Mouse (Mus musculus) heart, postnatal 0 days (tissue): ENCODE measurements around the gene Cbr4. TPM values are rescaled to one million over a fixed set of nuclear protein-coding genes. Genes with fewer than 3 reads are reported as not detected.

ENCODE experiments used
- ATAC-seq: fragments of 200-750 bp; cut with Nextera tagmentation; 2 replicates; pipeline ENCODE4 v1.8.0; 2017; ENCODE audit warnings: low read depth, moderate number of reproducible peaks, moderate library complexity; ENCODE audit not compliant: insufficient read depth
- DNase-seq: peaks from one replicate; pipeline ENCODE4 v3.0.0-alpha.2; 2016; ENCODE audit warnings: low spot score
- H3K27ac ChIP-seq: fragments of 300-500 bp; sonication (generic); 2 replicates; pipeline ENCODE4 v1.5.1; 2014; ENCODE audit warnings: low read depth, mild to moderate bottlenecking
- H3K27me3 ChIP-seq: fragments of 300-500 bp; sonication (generic); 2 replicates; pipeline ENCODE4 v1.6.1; 2014; ENCODE audit warnings: low read length, mixed read lengths; ENCODE audit not compliant: control insufficient read depth, insufficient read depth
- H3K36me3 ChIP-seq: fragments of 300-500 bp; sonication (generic); replicated peaks from 2 replicates; pipeline ENCODE4 v1.6.1; 2014; ENCODE audit warnings: low read length, mixed read lengths; ENCODE audit not compliant: control insufficient read depth, insufficient read depth
- H3K4me1 ChIP-seq: fragments of 300-500 bp; sonication (generic); 2 replicates; pipeline ENCODE4 v1.6.1; 2014; ENCODE audit warnings: antibody characterized with exemption; ENCODE audit not compliant: control insufficient read depth, insufficient read depth
- H3K4me2 ChIP-seq: fragments of 300-500 bp; sonication (generic); 2 replicates; pipeline ENCODE4 v1.6.1; 2014; ENCODE audit warnings: low read depth, mild to moderate bottlenecking, low read length, moderate library complexity
- H3K4me3 ChIP-seq: fragments of 300-500 bp; sonication (generic); 2 replicates; pipeline ENCODE4 v1.5.1; 2014; ENCODE audit warnings: low read depth, low read length
- H3K9ac ChIP-seq: fragments of 300-500 bp; sonication (generic); replicated peaks from 2 replicates; pipeline ENCODE4 v1.6.1; 2014; ENCODE audit warnings: low read depth, low read length, mixed read lengths
- H3K9me3 ChIP-seq: fragments of 300-500 bp; sonication (generic); replicated peaks from 2 replicates; pipeline ENCODE4 v1.6.1; 2016; ENCODE audit warnings: low read length; ENCODE audit not compliant: control insufficient read depth
- CTCF ChIP-seq: IDR thresholded peaks from 2 replicates; pipeline ENCODE4 v1.5.1; 2016; ENCODE audit warnings: antibody characterized with exemption, control low read depth, low read depth
- EP300 ChIP-seq: IDR thresholded peaks from 2 replicates; pipeline ENCODE4 v1.6.1; 2016; ENCODE audit warnings: antibody characterized with exemption, low read depth
- WGBS: fragments of 180-500 bp; shearing (Covaris S2); extraction: QIAGEN DNeasy Blood & Tissue Kit; methylation state at CpG from one replicate; pipeline ENCODE4 v1.1.7; 2014; 5-methylcytosine and 5-hydroxymethylcytosine counted together
- polyA plus RNA-seq: library from polyadenylated mRNA; unstranded; fragments of >200 nt; fragmentation: Nextera tagmentation; extraction: Ambion mirVana; gene quantifications from 2 replicates; pipeline ENCODE4 v1.2.1, GENCODE M21; 2015
- total RNA-seq: library from RNA; depleted of rRNA; stranded (reverse); fragments of >200 nt; gene quantifications from 2 replicates; pipeline ENCODE4 v1.2.3, GENCODE M21; 2014; ENCODE audit warnings: low replicate concordance

Gene Cbr4
- total and polyA plus RNA-seq, 2 experiments from 2014 or later = 74.6 to 86.5 TPM

DNA sequence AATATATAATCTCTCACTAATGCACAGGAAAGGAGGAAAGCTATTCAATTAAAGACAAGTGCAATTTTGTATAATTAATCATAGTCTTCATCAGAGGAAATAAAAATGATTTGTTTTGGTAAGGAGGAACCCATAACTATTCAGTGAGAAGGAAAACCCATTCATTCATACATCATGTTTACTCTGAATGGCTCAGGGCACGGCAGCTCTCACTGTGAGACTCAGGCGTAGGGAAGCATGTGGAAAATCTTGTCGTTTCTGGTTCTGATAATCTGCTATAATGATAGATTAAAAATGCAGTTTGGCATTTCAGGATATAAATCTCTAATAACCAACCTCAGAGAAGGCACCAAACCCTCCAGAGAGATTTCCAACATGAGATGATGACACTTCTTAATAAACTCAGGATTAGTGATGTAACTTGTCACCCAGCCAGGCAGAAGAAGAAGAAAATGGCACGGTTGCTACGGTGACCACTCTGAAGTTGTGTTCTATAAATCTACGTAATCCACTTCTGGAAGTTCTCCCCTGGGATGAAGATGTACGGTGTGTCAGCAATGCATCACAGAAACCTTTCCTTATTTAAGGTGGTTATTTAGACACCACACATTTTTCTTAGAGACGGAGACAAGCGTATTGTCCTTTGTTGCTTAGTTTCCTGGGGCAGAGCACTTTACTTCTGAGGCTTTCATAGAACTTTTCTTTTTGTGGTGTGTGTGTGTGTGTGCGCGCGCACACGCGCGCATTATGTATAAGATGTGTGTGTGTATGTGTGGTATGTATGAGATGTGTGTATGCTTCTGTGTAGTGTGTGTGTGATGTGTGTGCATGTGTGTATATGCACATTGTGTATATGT is 20.6 kb upstream of the Cbr4 start:
- 87% methylated on average over 15 of the region's 15 CpGs for WGBS
- H3K4me1 ChIP-seq = no peaks in the 10 kb centered on the region
- H3K27me3 ChIP-seq = no peaks in the 10 kb centered on the region
- ATAC-seq (no peak), DNase-seq (no peak)
- H3K4me2 ChIP-seq = no peak overlapping the region
- H3K9ac ChIP-seq = no peak overlapping the region
- H3K9me3 ChIP-seq = no peaks in the 10 kb centered on the region
- H3K4me3 ChIP-seq = no peak overlapping the region
- H3K27ac ChIP-seq = no peak overlapping the region
- H3K36me3 ChIP-seq = no peaks in the 10 kb centered on the region
- TF ChIP-seq EP300 (no peak), CTCF (no peak)

DNA sequence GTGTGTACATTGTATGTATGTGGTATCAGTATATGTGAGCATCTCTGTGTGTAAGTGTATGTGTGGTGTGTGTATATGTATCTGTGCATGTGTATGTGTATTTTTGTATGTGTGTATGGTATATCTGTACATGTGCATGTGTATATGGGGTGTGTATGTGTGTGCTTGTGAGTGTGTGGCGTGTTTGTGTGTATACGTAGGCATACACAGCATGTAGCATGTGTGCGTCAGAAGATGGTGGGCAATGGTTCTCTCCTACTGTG is 20.1 kb upstream of the Cbr4 start:
- no peaks in the 10 kb centered on the region for H3K9me3 ChIP-seq
- no peaks in the 10 kb centered on the region for H3K36me3 ChIP-seq
- TF ChIP-seq EP300 (no peak), CTCF (no peak)
- H3K9ac ChIP-seq = no peak overlapping the region
- 86% methylated on average over 3 of the region's 3 CpGs for WGBS
- no peak overlapping the region for H3K4me3 ChIP-seq
- no peak overlapping the region for H3K4me2 ChIP-seq
- DNase-seq (no peak), ATAC-seq (no peak)
- no peaks in the 10 kb centered on the region for H3K4me1 ChIP-seq
- H3K27me3 ChIP-seq = no peaks in the 10 kb centered on the region
- no peak overlapping the region for H3K27ac ChIP-seq

DNA sequence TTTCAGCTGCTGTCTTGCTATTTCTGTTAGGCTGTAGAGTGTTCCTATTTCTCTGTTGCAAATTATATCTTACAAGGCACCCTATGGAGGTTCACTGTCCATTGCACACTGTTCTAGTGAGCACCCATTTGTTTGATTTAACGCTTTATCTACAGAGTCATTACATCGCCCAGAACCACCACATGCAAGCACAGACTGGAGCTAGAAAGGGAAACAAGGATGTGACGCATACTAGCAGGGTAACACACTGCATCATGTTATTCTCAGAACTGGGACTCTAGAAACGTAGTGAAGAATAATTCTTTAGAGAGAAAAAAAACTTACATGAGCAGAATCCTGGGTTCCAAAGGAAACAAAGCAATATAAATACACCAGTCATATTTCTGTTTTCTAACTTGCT is 17.3 kb upstream of the Cbr4 start:
- H3K27me3 ChIP-seq = no peaks in the 10 kb centered on the region
- no peaks in the 10 kb centered on the region for H3K9me3 ChIP-seq
- ATAC-seq (no peak), DNase-seq (no peak)
- H3K36me3 ChIP-seq = no peaks in the 10 kb centered on the region
- H3K9ac ChIP-seq = no peak overlapping the region
- no peak for TF ChIP-seq EP300
- no peak for TF ChIP-seq CTCF
- WGBS = 69% methylated on average over 4 of the region's 4 CpGs
- no peak overlapping the region for H3K27ac ChIP-seq
- H3K4me3 ChIP-seq = no peak overlapping the region
- H3K4me2 ChIP-seq = no peak overlapping the region
- H3K4me1 ChIP-seq = no peaks in the 10 kb centered on the region

DNA sequence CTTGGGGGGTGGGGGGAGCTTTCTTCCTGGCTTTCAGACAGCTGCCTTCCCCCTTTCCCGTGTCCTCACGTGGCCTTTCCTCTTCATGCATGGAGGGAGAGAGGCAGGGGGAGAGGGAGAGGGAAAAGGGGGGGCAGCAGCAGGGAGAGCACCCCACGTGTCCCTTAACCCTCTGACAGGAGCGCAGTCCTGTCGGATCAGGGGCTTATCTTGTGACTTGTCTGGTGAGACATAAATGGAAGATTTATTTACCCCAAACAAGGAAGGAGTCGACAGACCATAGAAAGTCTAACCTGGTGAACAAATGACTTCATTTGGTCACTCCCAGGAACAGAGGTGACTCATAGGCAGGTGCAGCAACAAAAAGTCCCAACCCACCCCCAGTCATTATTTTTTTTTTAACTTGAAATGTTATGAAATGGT is 12.3 kb upstream of the Cbr4 start:
- Histone ChIP-seq H3K9me3 (no peaks in the 10 kb centered on the region), H3K36me3 (no peaks in the 10 kb centered on the region), H3K4me2 (no peak overlapping the region), H3K4me1 (no peaks in the 10 kb centered on the region), H3K9ac (no peak overlapping the region), H3K27me3 (no peaks in the 10 kb centered on the region), H3K4me3 (no peak overlapping the region), H3K27ac (no peak overlapping the region)
- WGBS = 50% methylated on average over 5 of the region's 6 CpGs
- TF ChIP-seq CTCF (no peak), EP300 (no peak)
- no peak for ATAC-seq
- no peak for DNase-seq

DNA sequence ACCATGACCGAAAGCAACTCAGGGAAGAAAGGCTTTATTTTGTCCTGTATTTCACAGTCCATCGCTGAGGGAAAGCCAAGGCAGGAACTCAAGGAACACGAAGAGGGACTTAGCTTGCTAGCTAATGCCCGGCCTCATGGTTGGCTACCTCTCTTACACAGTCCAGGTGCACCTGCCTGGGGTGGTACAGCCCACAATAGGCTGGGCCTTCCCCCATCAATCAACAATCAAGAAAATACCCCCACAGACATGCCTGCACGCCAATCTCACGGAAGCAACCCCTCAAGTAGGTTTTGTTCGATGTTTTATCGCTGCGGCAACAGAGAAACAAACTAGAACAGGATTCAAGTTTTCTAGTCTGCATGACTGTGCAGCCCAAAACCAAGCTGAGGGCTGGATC is 11.4 kb upstream of the Cbr4 start:
- 86% methylated on average over 9 of the region's 9 CpGs for WGBS
- H3K4me1 ChIP-seq = no peaks in the 10 kb centered on the region
- H3K27ac ChIP-seq = no peak overlapping the region
- no peak for DNase-seq
- ATAC-seq = no peak
- no peak for TF ChIP-seq EP300
- no peak for TF ChIP-seq CTCF
- no peaks in the 10 kb centered on the region for H3K27me3 ChIP-seq
- no peak overlapping the region for H3K9ac ChIP-seq
- no peaks in the 10 kb centered on the region for H3K36me3 ChIP-seq
- H3K4me3 ChIP-seq = no peak overlapping the region
- H3K4me2 ChIP-seq = no peak overlapping the region
- H3K9me3 ChIP-seq = no peaks in the 10 kb centered on the region

DNA sequence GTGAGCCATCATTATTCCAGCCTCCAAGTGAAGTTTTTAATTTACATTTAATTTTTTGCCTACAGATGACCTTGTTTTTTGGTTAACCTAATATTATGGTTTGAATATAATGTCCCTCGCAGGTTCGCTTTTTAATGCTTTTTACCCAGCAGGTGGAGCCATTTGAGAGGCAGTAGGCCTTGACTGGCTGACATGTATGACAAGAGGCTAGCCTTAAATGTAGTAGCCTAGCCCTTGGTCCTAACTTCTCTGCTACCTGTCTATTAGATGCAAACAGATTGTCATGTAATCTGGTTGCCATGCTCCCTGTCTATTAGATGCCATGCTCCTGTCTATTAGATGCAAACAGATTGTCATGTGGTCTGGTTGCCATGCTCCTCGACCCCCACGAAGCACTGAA is 9.4 kb upstream of the Cbr4 start:
- Histone ChIP-seq H3K4me2 (no peak overlapping the region), H3K4me1 (no peaks in the 10 kb centered on the region), H3K27ac (no peak overlapping the region), H3K9ac (no peak overlapping the region), H3K27me3 (no peaks in the 10 kb centered on the region), H3K9me3 (no peaks in the 10 kb centered on the region), H3K4me3 (no peak overlapping the region), H3K36me3 (no peaks in the 10 kb centered on the region)
- ATAC-seq (no peak), DNase-seq (no peak)
- no peak for TF ChIP-seq CTCF
- no peak for TF ChIP-seq EP300
- WGBS = 86% methylated on average over 4 of the region's 4 CpGs
